Mouse (Mus musculus): Measurements from ENCODE around the gene Rad9b. TPM values are rescaled to one million over a fixed set of nuclear protein-coding genes. Genes with fewer than 3 reads are reported as not detected.

The Rad9b gene
- polyA plus RNA-seq, 1 experiment, result 7.2 TPM

DNA sequence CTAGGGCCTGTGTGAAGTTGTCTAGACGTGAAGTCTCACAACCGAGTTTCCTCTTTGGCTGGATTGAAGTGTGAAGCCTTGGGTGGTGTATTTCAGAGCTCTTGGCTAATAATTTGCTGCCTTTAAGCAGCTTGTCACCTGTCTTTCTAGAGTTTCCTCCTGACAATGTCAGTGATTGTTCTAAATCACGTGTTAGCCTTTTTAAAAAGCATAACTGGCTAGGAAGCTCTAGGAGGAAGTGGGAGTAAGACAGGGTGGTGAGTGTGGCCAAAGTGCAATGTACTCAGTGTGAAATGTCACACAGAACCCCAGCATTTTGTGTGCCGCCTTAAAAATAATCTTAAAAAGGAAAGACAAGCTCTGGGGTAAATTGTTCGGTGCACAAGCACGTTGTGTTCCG lies 10.3 kb downstream of the Rad9b start:
- Histone ChIP-seq H3K27ac (ENCODE audit: control insufficient read depth, insufficient read depth, low read length) (no peak overlapping the region), H3K4me3 (ENCODE audit: control insufficient read depth, insufficient read depth, low read length) (no peak overlapping the region), H3K4me1 (replicated peaks; ENCODE audit: control insufficient read depth, insufficient read depth, low read length) (no peaks in the 10 kb centered on the region), H3K27me3 (ENCODE audit: control insufficient read depth, insufficient read depth, low read length) (no peaks in the 10 kb centered on the region), H3K36me3 (ENCODE audit: control insufficient read depth, insufficient read depth, low read length) (no peaks in the 10 kb centered on the region)
- DNase-seq, result no peak
- no peak for TF ChIP-seq POLR2A (IDR thresholded peaks at IDR 0.05; ENCODE audit: control insufficient read depth, extremely low read depth, insufficient read depth, low read length, poor library complexity)
- WGBS, result 26% methylated on average over 7 of the region's 7 CpGs

GRCm38 (mm10) chr5:122342874-122343273 lies 11.2 kb downstream of the Rad9b start:
- 29% methylated on average over 1 of the region's 1 CpGs for WGBS
- H3K4me1 ChIP-seq (replicated peaks; ENCODE audit: control insufficient read depth, insufficient read depth, low read length), result no peaks in the 10 kb centered on the region
- TF ChIP-seq CTCF (IDR thresholded peaks at IDR 0.05; ENCODE audit: borderline replicate concordance, control insufficient read depth, extremely low read depth, insufficient read depth, low read length, poor library complexity), result no peak
- no peak for TF ChIP-seq POLR2A (IDR thresholded peaks at IDR 0.05; ENCODE audit: control insufficient read depth, extremely low read depth, insufficient read depth, low read length, poor library complexity)
- H3K27ac ChIP-seq (ENCODE audit: control insufficient read depth, insufficient read depth, low read length), result no peak overlapping the region
- H3K36me3 ChIP-seq (ENCODE audit: control insufficient read depth, insufficient read depth, low read length), result no peaks in the 10 kb centered on the region
- H3K4me3 ChIP-seq (ENCODE audit: control insufficient read depth, insufficient read depth, low read length), result no peak overlapping the region
- H3K27me3 ChIP-seq (ENCODE audit: control insufficient read depth, insufficient read depth, low read length), result no peaks in the 10 kb centered on the region
- DNase-seq, result no peak

- H3K4me1 ChIP-seq (replicated peaks; ENCODE audit: control insufficient read depth, insufficient read depth, low read length), result peaks cover 4% of the 10 kb centered on the region
- no peaks in the 10 kb centered on the region for H3K36me3 ChIP-seq (ENCODE audit: control insufficient read depth, insufficient read depth, low read length)
- H3K27me3 ChIP-seq (ENCODE audit: control insufficient read depth, insufficient read depth, low read length), result no peaks in the 10 kb centered on the region
- DNase-seq, result no peak
- no peak overlapping the region for H3K4me3 ChIP-seq (ENCODE audit: control insufficient read depth, insufficient read depth, low read length)
- H3K27ac ChIP-seq (ENCODE audit: control insufficient read depth, insufficient read depth, low read length), result no peak overlapping the region
- no peak for TF ChIP-seq POLR2A (IDR thresholded peaks at IDR 0.05; ENCODE audit: control insufficient read depth, extremely low read depth, insufficient read depth, low read length, poor library complexity)
- TF ChIP-seq CTCF (IDR thresholded peaks at IDR 0.05; ENCODE audit: borderline replicate concordance, control insufficient read depth, extremely low read depth, insufficient read depth, low read length, poor library complexity), result no peak
- 87% methylated on average over 7 of the region's 7 CpGs for WGBS
Measured at GRCm38 (mm10) chr5:122336554-122337294, 17.3 kb downstream of the Rad9b start.

- TF ChIP-seq CTCF (IDR thresholded peaks at IDR 0.05; ENCODE audit: borderline replicate concordance, control insufficient read depth, extremely low read depth, insufficient read depth, low read length, poor library complexity) (no peak), POLR2A (IDR thresholded peaks at IDR 0.05; ENCODE audit: control insufficient read depth, extremely low read depth, insufficient read depth, low read length, poor library complexity) (no peak)
- DNase-seq, result peak; percentile 37
- Histone ChIP-seq H3K36me3 (ENCODE audit: control insufficient read depth, insufficient read depth, low read length) (no peaks in the 10 kb centered on the region), H3K4me3 (ENCODE audit: control insufficient read depth, insufficient read depth, low read length) (no peak overlapping the region), H3K4me1 (replicated peaks; ENCODE audit: control insufficient read depth, insufficient read depth, low read length) (peaks cover 4% of the 10 kb centered on the region), H3K27ac (ENCODE audit: control insufficient read depth, insufficient read depth, low read length) (no peak overlapping the region), H3K27me3 (ENCODE audit: control insufficient read depth, insufficient read depth, low read length) (no peaks in the 10 kb centered on the region)
- WGBS, result 12% methylated on average over 3 of the region's 3 CpGs
Measured at GRCm38 (mm10) chr5:122334682-122335081, 19.4 kb downstream of the Rad9b start.

GRCm38 (mm10) chr5:122330269-122330668 lies 23.8 kb downstream of the Rad9b start:
- no peak overlapping the region for H3K4me3 ChIP-seq (ENCODE audit: control insufficient read depth, insufficient read depth, low read length)
- DNase-seq, result no peak
- H3K36me3 ChIP-seq (ENCODE audit: control insufficient read depth, insufficient read depth, low read length), result peaks cover 13% of the 10 kb centered on the region
- H3K27ac ChIP-seq (ENCODE audit: control insufficient read depth, insufficient read depth, low read length), result no peak overlapping the region
- TF ChIP-seq POLR2A (IDR thresholded peaks at IDR 0.05; ENCODE audit: control insufficient read depth, extremely low read depth, insufficient read depth, low read length, poor library complexity) (no peak), CTCF (IDR thresholded peaks at IDR 0.05; ENCODE audit: borderline replicate concordance, control insufficient read depth, extremely low read depth, insufficient read depth, low read length, poor library complexity) (no peak)
- H3K4me1 ChIP-seq (replicated peaks; ENCODE audit: control insufficient read depth, insufficient read depth, low read length), result peaks cover 4% of the 10 kb centered on the region
- H3K27me3 ChIP-seq (ENCODE audit: control insufficient read depth, insufficient read depth, low read length), result no peaks in the 10 kb centered on the region
- 83% methylated on average over 4 of the region's 4 CpGs for WGBS

DNA sequence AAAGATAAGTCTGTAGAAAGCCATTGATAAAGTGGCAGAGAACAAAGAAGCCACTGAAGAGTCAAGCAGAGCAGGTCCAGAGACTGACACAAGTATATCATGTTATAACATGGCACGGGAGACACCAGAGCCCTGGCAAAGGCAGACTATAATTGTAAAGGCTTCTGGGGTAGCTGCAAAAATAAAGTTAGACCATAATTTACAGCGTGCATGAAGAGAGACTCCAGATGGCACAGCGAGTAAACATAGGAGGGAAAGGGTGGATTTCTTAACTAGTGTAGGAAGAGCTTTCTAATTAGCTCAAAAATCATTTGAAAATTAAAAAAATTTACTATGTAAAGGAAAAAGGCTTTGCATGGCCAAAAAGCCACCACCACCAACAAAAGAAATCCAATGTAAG lies 26.8 kb downstream of the Rad9b start:
- no peak for DNase-seq
- TF ChIP-seq POLR2A (IDR thresholded peaks at IDR 0.05; ENCODE audit: control insufficient read depth, extremely low read depth, insufficient read depth, low read length, poor library complexity) (no peak), CTCF (IDR thresholded peaks at IDR 0.05; ENCODE audit: borderline replicate concordance, control insufficient read depth, extremely low read depth, insufficient read depth, low read length, poor library complexity) (no peak)
- peaks cover 37% of the 10 kb centered on the region for H3K36me3 ChIP-seq (ENCODE audit: control insufficient read depth, insufficient read depth, low read length)
- no peaks in the 10 kb centered on the region; the same call in 1 of the 2 replicates for H3K4me1 ChIP-seq (replicated peaks; ENCODE audit: control insufficient read depth, insufficient read depth, low read length)
- no peak overlapping the region for H3K4me3 ChIP-seq (ENCODE audit: control insufficient read depth, insufficient read depth, low read length)
- over 99% methylated on average over 3 of the region's 3 CpGs for WGBS
- H3K27ac ChIP-seq (ENCODE audit: control insufficient read depth, insufficient read depth, low read length), result no peak overlapping the region
- no peaks in the 10 kb centered on the region for H3K27me3 ChIP-seq (ENCODE audit: control insufficient read depth, insufficient read depth, low read length)

- peaks cover 53% of the 10 kb centered on the region for H3K36me3 ChIP-seq (ENCODE audit: control insufficient read depth, insufficient read depth, low read length)
- H3K4me3 ChIP-seq (ENCODE audit: control insufficient read depth, insufficient read depth, low read length), result no peak overlapping the region
- H3K27me3 ChIP-seq (ENCODE audit: control insufficient read depth, insufficient read depth, low read length), result no peaks in the 10 kb centered on the region
- no peaks in the 10 kb centered on the region for H3K4me1 ChIP-seq (replicated peaks; ENCODE audit: control insufficient read depth, insufficient read depth, low read length)
- H3K27ac ChIP-seq (ENCODE audit: control insufficient read depth, insufficient read depth, low read length), result no peak overlapping the region
- WGBS, result 99% methylated on average over 8 of the region's 8 CpGs
- no peak for TF ChIP-seq CTCF (IDR thresholded peaks at IDR 0.05; ENCODE audit: borderline replicate concordance, control insufficient read depth, extremely low read depth, insufficient read depth, low read length, poor library complexity)
- no peak for TF ChIP-seq POLR2A (IDR thresholded peaks at IDR 0.05; ENCODE audit: control insufficient read depth, extremely low read depth, insufficient read depth, low read length, poor library complexity)
- no peak for DNase-seq
Measured at GRCm38 (mm10) chr5:122325477-122325876, 28.6 kb downstream of the Rad9b start.

Measured in thymus, adult 2 months (tissue).